Mouse (Mus musculus) ES-Bruce4 (cell line): ENCODE data around the gene Syn2.

Source experiments
- CTCF ChIP-seq: IDR thresholded peaks from one replicate; pipeline ENCODE4 v1.8.1; 2011; ENCODE audit warnings: low read depth, low read length
- EP300 ChIP-seq: IDR thresholded peaks from 2 replicates; pipeline ENCODE4 v1.6.1; 2011; ENCODE audit warnings: low read depth, low read length; ENCODE audit not compliant: insufficient read depth
- POLR2A ChIP-seq: IDR thresholded peaks from one replicate; pipeline ENCODE4 v1.8.1; 2011; ENCODE audit warnings: low read length; ENCODE audit not compliant: insufficient read depth

DNA sequence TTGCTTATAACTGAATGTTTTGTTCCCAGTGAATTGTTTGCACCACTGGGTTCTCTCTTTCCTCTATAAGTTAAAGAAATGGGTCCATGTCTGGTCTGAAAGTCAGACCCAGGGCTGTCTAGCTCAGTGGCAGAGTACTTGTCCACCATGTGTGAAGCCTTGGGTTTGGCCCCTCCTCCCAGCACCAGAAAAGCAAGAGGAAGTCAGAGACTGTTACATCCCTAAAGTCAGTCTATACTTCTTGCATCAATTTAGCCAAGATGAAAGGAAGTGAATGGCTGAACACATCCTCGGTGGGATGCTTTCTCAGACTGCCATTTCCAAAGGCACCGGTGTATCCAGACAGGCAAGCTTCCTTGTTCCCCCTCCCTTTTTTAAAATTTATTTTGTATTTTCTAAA, 156.4 kb downstream of the Syn2 start:
- TF ChIP-seq CTCF (no peak), EP300 (no peak), POLR2A (no peak)
